Mouse (Mus musculus): ENCODE data around the gene Rack1. TPM values are rescaled to one million over a fixed set of nuclear protein-coding genes. Genes with fewer than 3 reads are reported as not detected.

Rack1 gene
- polyA plus RNA-seq, 1 experiment = 2,993 TPM

DNA sequence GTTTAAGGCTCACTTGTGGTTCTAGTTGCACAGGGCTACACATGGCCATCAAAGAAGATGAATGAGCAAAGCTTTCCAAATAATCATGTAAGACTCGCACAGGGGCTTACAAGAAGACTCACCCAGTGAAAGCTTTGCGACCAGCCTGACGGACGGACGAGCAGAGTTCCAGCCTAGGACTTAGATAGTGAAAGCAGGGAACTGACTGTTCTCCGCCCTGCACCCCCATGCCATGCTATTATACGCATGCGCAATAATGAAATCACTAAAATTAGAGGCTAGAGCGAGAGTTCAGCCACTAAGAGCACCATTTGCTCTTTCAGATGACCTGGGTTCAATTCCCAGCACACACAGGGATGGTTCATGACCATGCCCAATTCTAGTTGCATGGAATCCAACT is 22.8 kb upstream of the Rack1 start:
- H3K4me2 ChIP-seq (ENCODE audit: low read depth) = no peak overlapping the region
- no peaks in the 10 kb centered on the region for H3K27me3 ChIP-seq (ENCODE audit: control insufficient read depth, insufficient read depth, insufficient read length)
- H3K4me3 ChIP-seq = no peak overlapping the region
- TF ChIP-seq POLR2A (IDR thresholded peaks at IDR 0.05; ENCODE audit: insufficient read length, low read depth) (no peak), MYOD1 (IDR thresholded peaks at IDR 0.05; ENCODE audit: control insufficient read depth in 1 of 3, insufficient read length in 2 of 3, low read depth in 2 of 3) (no peak), E2F4 (IDR thresholded peaks at IDR 0.05; ENCODE audit: insufficient read depth) (no peak), SRF (IDR thresholded peaks at IDR 0.05; ENCODE audit: control insufficient read depth, insufficient read length, low read depth) (no peak), TCF12 (IDR thresholded peaks at IDR 0.05; ENCODE audit: insufficient read depth, poor library complexity, severe bottlenecking) (no peak), MYOG (IDR thresholded peaks at IDR 0.05; ENCODE audit: control insufficient read depth in 1 of 3, insufficient read depth in 1 of 3, insufficient read length in 2 of 3, low read depth in 2 of 3) (no peak), CEBPB (IDR thresholded peaks at IDR 0.05; ENCODE audit: insufficient read depth, poor library complexity, severe bottlenecking) (no peak), POLR2AphosphoS2 (IDR thresholded peaks at IDR 0.05; ENCODE audit: insufficient read length, low read depth) (no peak), TCF3 (IDR thresholded peaks at IDR 0.05; ENCODE audit: insufficient read length, low read depth) (no peak), MAX (IDR thresholded peaks at IDR 0.05; ENCODE audit: low read depth) (no peak), REST (IDR thresholded peaks at IDR 0.05; ENCODE audit: insufficient read depth, insufficient read length) (no peak)
- no peaks in the 10 kb centered on the region for H3K79me2 ChIP-seq (ENCODE audit: control insufficient read depth, insufficient read depth)
- no peaks in the 10 kb centered on the region for H3K36me3 ChIP-seq (ENCODE audit: control insufficient read depth, insufficient read depth)
- H3ac ChIP-seq (ENCODE audit: control insufficient read depth, insufficient read length) = no peak overlapping the region

DNA sequence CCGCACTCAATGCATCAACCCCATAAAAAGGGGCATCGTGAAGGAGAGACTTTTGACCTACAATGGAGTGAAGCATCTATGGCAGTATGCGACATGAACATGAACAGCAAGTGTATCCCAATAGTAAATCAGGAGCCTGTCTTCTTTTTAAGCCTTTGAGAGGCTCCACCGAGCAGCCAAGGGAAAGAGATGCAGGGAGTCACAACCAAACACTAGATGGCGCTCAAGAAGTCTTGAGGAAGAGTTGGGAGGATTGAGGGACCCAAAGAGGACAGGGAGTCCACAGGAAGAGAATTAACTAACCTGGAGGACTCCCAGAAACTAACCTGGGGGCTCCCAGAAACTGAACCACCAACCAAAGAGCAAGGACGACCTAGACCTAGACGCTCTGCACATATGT is 20.7 kb upstream of the Rack1 start:
- TF ChIP-seq TCF12 (IDR thresholded peaks at IDR 0.05; ENCODE audit: insufficient read depth, poor library complexity, severe bottlenecking) (no peak), SRF (IDR thresholded peaks at IDR 0.05; ENCODE audit: control insufficient read depth, insufficient read length, low read depth) (no peak), MAX (IDR thresholded peaks at IDR 0.05; ENCODE audit: low read depth) (no peak), POLR2AphosphoS2 (IDR thresholded peaks at IDR 0.05; ENCODE audit: insufficient read length, low read depth) (no peak), REST (IDR thresholded peaks at IDR 0.05; ENCODE audit: insufficient read depth, insufficient read length) (no peak), MYOG (IDR thresholded peaks at IDR 0.05; ENCODE audit: control insufficient read depth in 1 of 3, insufficient read depth in 1 of 3, insufficient read length in 2 of 3, low read depth in 2 of 3) (no peak), MYOD1 (IDR thresholded peaks at IDR 0.05; ENCODE audit: control insufficient read depth in 1 of 3, insufficient read length in 2 of 3, low read depth in 2 of 3) (no peak), TCF3 (IDR thresholded peaks at IDR 0.05; ENCODE audit: insufficient read length, low read depth) (no peak), USF1 (IDR thresholded peaks at IDR 0.05; ENCODE audit: low read depth) (no peak), POLR2A (IDR thresholded peaks at IDR 0.05; ENCODE audit: insufficient read length, low read depth) (no peak), CEBPB (IDR thresholded peaks at IDR 0.05; ENCODE audit: insufficient read depth, poor library complexity, severe bottlenecking) (no peak), E2F4 (IDR thresholded peaks at IDR 0.05; ENCODE audit: insufficient read depth) (no peak)
- Histone ChIP-seq H3K36me3 (ENCODE audit: control insufficient read depth, insufficient read depth) (no peaks in the 10 kb centered on the region), H3K27me3 (ENCODE audit: control insufficient read depth, insufficient read depth, insufficient read length) (no peaks in the 10 kb centered on the region), H3K4me2 (ENCODE audit: low read depth) (no peak overlapping the region), H3K79me2 (ENCODE audit: control insufficient read depth, insufficient read depth) (no peaks in the 10 kb centered on the region), H3ac (ENCODE audit: control insufficient read depth, insufficient read length) (no peak overlapping the region), H3K4me3 (no peak overlapping the region)

DNA sequence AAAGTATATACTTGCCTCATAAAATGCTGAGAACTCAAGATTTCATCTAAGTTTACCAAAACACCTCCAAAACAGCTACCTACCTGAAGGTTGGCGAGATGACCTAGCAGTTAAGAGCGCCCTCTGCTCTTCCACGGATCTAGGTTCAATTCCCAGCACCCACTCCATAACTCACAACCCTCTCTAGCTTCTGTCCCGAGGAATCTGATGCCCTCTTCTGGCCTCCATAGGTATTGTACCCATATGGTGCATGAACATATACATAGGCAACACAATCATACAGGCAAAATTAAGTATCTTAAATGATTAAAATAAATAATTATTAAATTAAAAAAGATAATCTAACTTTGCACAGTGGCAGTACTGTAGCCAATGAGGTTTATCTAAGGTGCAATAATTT is 17.9 kb upstream of the Rack1 start:
- H3K27me3 ChIP-seq (ENCODE audit: control insufficient read depth, insufficient read depth, insufficient read length) = no peaks in the 10 kb centered on the region
- H3K36me3 ChIP-seq (ENCODE audit: control insufficient read depth, insufficient read depth) = no peaks in the 10 kb centered on the region
- H3ac ChIP-seq (ENCODE audit: control insufficient read depth, insufficient read length) = no peak overlapping the region
- no peak overlapping the region for H3K4me2 ChIP-seq (ENCODE audit: low read depth)
- TF ChIP-seq MYOD1 (IDR thresholded peaks at IDR 0.05; ENCODE audit: control insufficient read depth in 1 of 3, insufficient read length in 2 of 3, low read depth in 2 of 3) = no peak
- no peak for TF ChIP-seq POLR2A (IDR thresholded peaks at IDR 0.05; ENCODE audit: insufficient read length, low read depth)
- no peak for TF ChIP-seq MYOG (IDR thresholded peaks at IDR 0.05; ENCODE audit: control insufficient read depth in 1 of 3, insufficient read depth in 1 of 3, insufficient read length in 2 of 3, low read depth in 2 of 3)
- TF ChIP-seq MAX (IDR thresholded peaks at IDR 0.05; ENCODE audit: low read depth) = no peak
- no peak for TF ChIP-seq POLR2AphosphoS2 (IDR thresholded peaks at IDR 0.05; ENCODE audit: insufficient read length, low read depth)
- no peak for TF ChIP-seq E2F4 (IDR thresholded peaks at IDR 0.05; ENCODE audit: insufficient read depth)
- TF ChIP-seq SRF (IDR thresholded peaks at IDR 0.05; ENCODE audit: control insufficient read depth, insufficient read length, low read depth) = no peak
- no peak for TF ChIP-seq REST (IDR thresholded peaks at IDR 0.05; ENCODE audit: insufficient read depth, insufficient read length)
- TF ChIP-seq CEBPB (IDR thresholded peaks at IDR 0.05; ENCODE audit: insufficient read depth, poor library complexity, severe bottlenecking) = no peak
- TF ChIP-seq TCF12 (IDR thresholded peaks at IDR 0.05; ENCODE audit: insufficient read depth, poor library complexity, severe bottlenecking) = no peak
- no peak for TF ChIP-seq USF1 (IDR thresholded peaks at IDR 0.05; ENCODE audit: low read depth)
- TF ChIP-seq TCF3 (IDR thresholded peaks at IDR 0.05; ENCODE audit: insufficient read length, low read depth) = no peak
- H3K79me2 ChIP-seq (ENCODE audit: control insufficient read depth, insufficient read depth) = no peaks in the 10 kb centered on the region
- H3K4me3 ChIP-seq = no peak overlapping the region

DNA sequence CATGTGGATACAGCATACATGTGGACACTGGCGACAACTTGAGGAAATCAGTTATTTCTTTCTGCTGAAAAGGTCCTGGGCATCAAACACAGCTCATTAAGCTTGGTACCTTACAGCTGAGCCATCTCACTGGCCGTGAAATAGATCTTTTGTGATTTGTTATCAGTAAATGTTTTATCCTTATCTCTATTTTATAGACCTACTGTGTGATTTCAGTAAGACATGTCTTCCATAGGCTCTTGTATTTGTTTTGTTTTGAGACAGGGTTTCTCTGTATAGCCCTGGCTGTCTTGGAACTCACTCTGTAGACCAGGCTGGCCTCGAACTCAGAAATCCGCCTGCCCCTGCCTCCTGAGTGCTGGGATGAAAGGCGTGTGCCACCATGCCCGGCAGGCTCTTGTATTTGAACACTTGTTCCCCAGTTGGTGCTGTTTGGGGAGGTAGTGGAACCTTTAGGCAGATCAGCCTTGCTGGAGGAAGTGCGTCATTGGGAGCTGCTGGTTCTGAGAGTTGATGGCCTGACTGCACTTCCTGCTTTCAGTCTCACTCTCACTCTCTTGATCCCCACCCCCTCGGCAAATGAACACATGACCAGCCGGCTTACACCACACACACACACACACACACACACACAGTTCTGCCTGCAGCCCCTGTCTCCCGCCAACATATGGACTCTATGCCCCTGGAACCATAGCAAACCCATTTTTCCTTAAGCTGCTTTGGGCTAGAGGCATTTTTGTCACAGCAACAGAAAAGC is 12.5 kb upstream of the Rack1 start:
- Histone ChIP-seq H3K79me2 (ENCODE audit: control insufficient read depth, insufficient read depth) (no peaks in the 10 kb centered on the region), H3K27me3 (ENCODE audit: control insufficient read depth, insufficient read depth, insufficient read length) (no peaks in the 10 kb centered on the region), H3K4me3 (no peak overlapping the region), H3K36me3 (ENCODE audit: control insufficient read depth, insufficient read depth) (no peaks in the 10 kb centered on the region), H3ac (ENCODE audit: control insufficient read depth, insufficient read length) (no peak overlapping the region), H3K4me2 (ENCODE audit: low read depth) (no peak overlapping the region)
- TF ChIP-seq TCF3 (IDR thresholded peaks at IDR 0.05; ENCODE audit: insufficient read length, low read depth) (no peak), MYOG (IDR thresholded peaks at IDR 0.05; ENCODE audit: control insufficient read depth in 1 of 3, insufficient read depth in 1 of 3, insufficient read length in 2 of 3, low read depth in 2 of 3) (no peak), TCF12 (IDR thresholded peaks at IDR 0.05; ENCODE audit: insufficient read depth, poor library complexity, severe bottlenecking) (no peak), E2F4 (IDR thresholded peaks at IDR 0.05; ENCODE audit: insufficient read depth) (no peak), USF1 (IDR thresholded peaks at IDR 0.05; ENCODE audit: low read depth) (no peak), CEBPB (IDR thresholded peaks at IDR 0.05; ENCODE audit: insufficient read depth, poor library complexity, severe bottlenecking) (no peak), POLR2AphosphoS2 (IDR thresholded peaks at IDR 0.05; ENCODE audit: insufficient read length, low read depth) (no peak), MAX (IDR thresholded peaks at IDR 0.05; ENCODE audit: low read depth) (no peak), SRF (IDR thresholded peaks at IDR 0.05; ENCODE audit: control insufficient read depth, insufficient read length, low read depth) (no peak), REST (IDR thresholded peaks at IDR 0.05; ENCODE audit: insufficient read depth, insufficient read length) (no peak), POLR2A (IDR thresholded peaks at IDR 0.05; ENCODE audit: insufficient read length, low read depth) (no peak), MYOD1 (IDR thresholded peaks at IDR 0.05; ENCODE audit: control insufficient read depth in 1 of 3, insufficient read length in 2 of 3, low read depth in 2 of 3) (no peak)

All from myocyte (in vitro differentiated cells).